Comparison of ENCODE assay signal across 14 mouse cellular contexts in genomic region chr2:33813501-33814240, GRCm38 (mm10).
DNase-seq lines count a peak whose midpoint lies in the region; ATAC-seq and TF ChIP-seq lines count a peak whose summit lies in the region.
"Had no signal": no experiment of that assay in that cellular context is flagged by ENCODE, and none has a peak within 500 bp of the region (broad histone marks: within the 10 kb centered on the region; RNA-seq: fewer than 3 reads in every experiment).

No protein-coding gene starts in this region.

- H3K4me2 ChIP-seq in neural tube, embryonic 14.5 days (ENCODE audit: low read depth, low read length) = no peak overlapping the region
- no peak overlapping the region for H3K4me2 ChIP-seq in hindbrain, embryonic 16.5 days (ENCODE audit: low read length)
- H3K4me2 ChIP-seq: neural tube, embryonic 12.5 days had no signal

- no peaks in the 10 kb centered on the region for H3K9me3 ChIP-seq in neural tube, embryonic 14.5 days (ENCODE audit: control insufficient read depth, low read length)
- no peaks in the 10 kb centered on the region for H3K9me3 ChIP-seq in hindbrain, embryonic 16.5 days (ENCODE audit: control insufficient read depth, low read length)
- H3K9me3 ChIP-seq: megakaryocyte, embryonic 14.5 days; neural tube, embryonic 12.5 days had no signal

- no peak overlapping the region for H3K4me3 ChIP-seq in neural tube, embryonic 14.5 days (ENCODE audit: low read depth, low read length)
- H3K4me3 ChIP-seq in embryonic fibroblast, embryonic 13.5 days (ENCODE audit: insufficient read depth, low read length) = no peak overlapping the region
- no peak overlapping the region for H3K4me3 ChIP-seq in hindbrain, embryonic 16.5 days (ENCODE audit: low read length)
- no peak overlapping the region for H3K4me3 ChIP-seq in olfactory bulb, adult 2 months (ENCODE audit: insufficient read depth, low read depth, low read length)
- H3K4me3 ChIP-seq: megakaryocyte, embryonic 14.5 days; neural tube, embryonic 12.5 days had no signal

- TF ChIP-seq CTCF in embryonic fibroblast, embryonic 13.5 days (IDR thresholded peaks at IDR 0.05; ENCODE audit: borderline replicate concordance, insufficient read depth, low read length) = no peak
- no peak for TF ChIP-seq CTCF in olfactory bulb, adult 2 months (IDR thresholded peaks at IDR 0.05; ENCODE audit: insufficient read depth, low read depth, low read length)

- H3K27ac ChIP-seq in neural tube, embryonic 14.5 days (ENCODE audit: low read depth, low read length) = peak overlapping the region; percentile 22; the same call in 1 of the 2 replicates
- H3K27ac ChIP-seq in embryonic fibroblast, embryonic 13.5 days (ENCODE audit: insufficient read depth, low read length) = peak overlapping the region; percentile 62; the same call in 1 of the 2 replicates
- peak overlapping the region; percentile 17; the same call in 1 of the 2 replicates for H3K27ac ChIP-seq in hindbrain, embryonic 16.5 days (ENCODE audit: low read depth, low read length)
- peak overlapping the region; percentile 46; the same call in 1 of the 2 replicates for H3K27ac ChIP-seq in olfactory bulb, adult 2 months (ENCODE audit: insufficient read depth, low read depth, low read length)
- H3K27ac ChIP-seq: neural tube, embryonic 12.5 days had no signal

- no peak for TF ChIP-seq POLR2A in embryonic fibroblast, embryonic 13.5 days (IDR thresholded peaks at IDR 0.05; ENCODE audit: low read depth, low read length)
- TF ChIP-seq POLR2A in olfactory bulb, adult 2 months (IDR thresholded peaks at IDR 0.05; ENCODE audit: insufficient read depth, low read depth, low read length) = no peak

- WGBS in neural tube, embryonic 14.5 days = 48% methylated on average over 8 of the region's 8 CpGs
- 45% methylated on average over 8 of the region's 8 CpGs for WGBS in hindbrain, embryonic 16.5 days
- 44% methylated on average over 8 of the region's 8 CpGs for WGBS in olfactory bulb, adult 2 months

- no peaks in the 10 kb centered on the region for H3K27me3 ChIP-seq in neural tube, embryonic 14.5 days (ENCODE audit: control insufficient read depth, insufficient read depth, low read length)
- H3K27me3 ChIP-seq in hindbrain, embryonic 16.5 days (replicated peaks; ENCODE audit: control insufficient read depth, insufficient read depth, low read length) = no peaks in the 10 kb centered on the region
- H3K27me3 ChIP-seq: megakaryocyte, embryonic 14.5 days; neural tube, embryonic 12.5 days had no signal

- DNase-seq in neural tube, embryonic 10.5 days (ENCODE audit: extremely low spot score, low spot score) = no peak
- DNase-seq in layer of hippocampus, postnatal 36 days = no peak
- DNase-seq in spleen, postnatal 10 days (ENCODE audit: low spot score in 2 of 2) = no peak
- DNase-seq: cerebellum, adult 18-20 months; gastrocnemius, postnatal 25 days; kidney, postnatal 10 days; right cerebral cortex, adult 18-20 months had no signal

- H3K36me3 ChIP-seq in neural tube, embryonic 14.5 days (ENCODE audit: control insufficient read depth, insufficient read depth, low read length) = peaks cover 9% of the 10 kb centered on the region
- H3K36me3 ChIP-seq in hindbrain, embryonic 16.5 days (ENCODE audit: control insufficient read depth, insufficient read depth, low read length) = no peaks in the 10 kb centered on the region

- no peak for ATAC-seq in neural tube, embryonic 14.5 days (ENCODE audit: low read depth)
- no peak for ATAC-seq in hindbrain, embryonic 16.5 days
- ATAC-seq: inflammation-experienced regulatory T-cells, adult 6 months had no signal

- H3K9ac ChIP-seq in neural tube, embryonic 14.5 days (replicated peaks; ENCODE audit: low read depth, low read length) = no peak overlapping the region
- H3K9ac ChIP-seq in hindbrain, embryonic 16.5 days (ENCODE audit: low read depth, low read length) = no peak overlapping the region
- H3K9ac ChIP-seq: neural tube, embryonic 12.5 days had no signal

- H3K4me1 ChIP-seq in neural tube, embryonic 14.5 days (ENCODE audit: control insufficient read depth, insufficient read depth, low read length) = peaks cover 45% of the 10 kb centered on the region
- peaks cover 2% of the 10 kb centered on the region; the same call in 1 of the 2 replicates for H3K4me1 ChIP-seq in embryonic fibroblast, embryonic 13.5 days (ENCODE audit: control insufficient read depth, insufficient read depth, low read length)
- peaks cover 36% of the 10 kb centered on the region for H3K4me1 ChIP-seq in hindbrain, embryonic 16.5 days (ENCODE audit: control insufficient read depth, insufficient read depth, low read depth, low read length)
- peaks cover 62% of the 10 kb centered on the region for H3K4me1 ChIP-seq in olfactory bulb, adult 2 months (ENCODE audit: control insufficient read depth, insufficient read depth, low read length)
